Mouse (Mus musculus): ENCODE data around the gene Iars2. TPM values are rescaled to one million over a fixed set of nuclear protein-coding genes. Genes with fewer than 3 reads are reported as not detected.

The Iars2 gene
- polyA plus RNA-seq, 1 experiment from 2014 or later = 24.4 TPM

GRCm38 (mm10) chr1:185252351-185252750 is 76.8 kb downstream of the Iars2 start:
- no peak overlapping the region for H3K4me3 ChIP-seq (replicated peaks)
- no peak overlapping the region for H3K27ac ChIP-seq (replicated peaks)
- H3K9ac ChIP-seq = no peak overlapping the region
- 90% methylated on average over 3 of the region's 3 CpGs for WGBS
- peaks cover 65% of the 10 kb centered on the region for H3K36me3 ChIP-seq
- no peak overlapping the region for H3K4me2 ChIP-seq (replicated peaks)
- no peak for ATAC-seq (ENCODE audit: insufficient number of reproducible peaks, low FRiP score, low TSS enrichment, low read depth)
- H3K9me3 ChIP-seq (replicated peaks) = no peaks in the 10 kb centered on the region
- no peaks in the 10 kb centered on the region for H3K4me1 ChIP-seq
- no peaks in the 10 kb centered on the region for H3K27me3 ChIP-seq

DNA sequence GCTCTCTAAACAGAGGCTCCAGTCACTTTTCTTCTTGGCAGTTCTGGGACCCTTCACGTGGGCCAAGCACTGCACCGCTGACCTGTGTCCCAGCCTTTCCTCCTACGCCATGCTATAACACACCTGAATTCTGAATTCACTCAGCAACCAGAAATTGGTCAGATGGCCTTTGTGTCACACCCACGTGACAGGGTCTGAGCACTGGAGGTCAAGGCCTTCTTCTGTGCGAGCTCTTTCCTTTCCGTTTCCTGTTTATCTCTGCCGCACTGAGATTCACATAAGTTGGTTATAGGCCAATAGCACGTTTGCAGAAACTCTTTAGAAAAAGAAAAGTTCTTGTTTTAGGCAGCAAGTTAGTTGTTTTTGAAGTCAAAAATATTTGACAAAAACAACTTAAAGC is 80.5 kb downstream of the Iars2 start:
- ATAC-seq (ENCODE audit: insufficient number of reproducible peaks, low FRiP score, low TSS enrichment, low read depth) = no peak
- Histone ChIP-seq H3K27me3 (no peaks in the 10 kb centered on the region), H3K9me3 (replicated peaks) (no peaks in the 10 kb centered on the region), H3K27ac (replicated peaks) (no peak overlapping the region), H3K4me2 (replicated peaks) (no peak overlapping the region), H3K4me1 (no peaks in the 10 kb centered on the region), H3K4me3 (replicated peaks) (no peak overlapping the region), H3K9ac (no peak overlapping the region), H3K36me3 (peaks cover 76% of the 10 kb centered on the region)
- WGBS = 89% methylated on average over 8 of the region's 8 CpGs

- Histone ChIP-seq H3K9me3 (replicated peaks) (no peaks in the 10 kb centered on the region), H3K27ac (replicated peaks) (no peak overlapping the region), H3K4me1 (no peaks in the 10 kb centered on the region), H3K27me3 (no peaks in the 10 kb centered on the region), H3K36me3 (peaks cover 76% of the 10 kb centered on the region), H3K4me2 (replicated peaks) (no peak overlapping the region), H3K9ac (no peak overlapping the region), H3K4me3 (replicated peaks) (no peak overlapping the region)
- no peak for ATAC-seq (ENCODE audit: insufficient number of reproducible peaks, low FRiP score, low TSS enrichment, low read depth)
- WGBS = 86% methylated on average over 20 of the region's 20 CpGs
These were observed 81.6 kb downstream of the Iars2 start for GRCm38 (mm10) chr1:185247429-185248085.

GRCm38 (mm10) chr1:185245456-185245855 is 83.7 kb downstream of the Iars2 start:
- ATAC-seq (ENCODE audit: insufficient number of reproducible peaks, low FRiP score, low TSS enrichment, low read depth) = no peak
- Histone ChIP-seq H3K4me3 (replicated peaks) (no peak overlapping the region), H3K27ac (replicated peaks) (no peak overlapping the region), H3K9ac (no peak overlapping the region), H3K4me1 (no peaks in the 10 kb centered on the region), H3K9me3 (replicated peaks) (no peaks in the 10 kb centered on the region), H3K27me3 (no peaks in the 10 kb centered on the region), H3K36me3 (peaks cover 74% of the 10 kb centered on the region), H3K4me2 (replicated peaks) (no peak overlapping the region)
- WGBS = 72% methylated on average over 7 of the region's 7 CpGs

GRCm38 (mm10) chr1:185243013-185243412 is 86.2 kb downstream of the Iars2 start:
- 88% methylated on average over 8 of the region's 8 CpGs for WGBS
- H3K4me1 ChIP-seq = no peaks in the 10 kb centered on the region
- H3K36me3 ChIP-seq = peaks cover 67% of the 10 kb centered on the region
- no peak for ATAC-seq (ENCODE audit: insufficient number of reproducible peaks, low FRiP score, low TSS enrichment, low read depth)
- no peaks in the 10 kb centered on the region for H3K9me3 ChIP-seq (replicated peaks)
- H3K4me2 ChIP-seq (replicated peaks) = no peak overlapping the region
- no peak overlapping the region for H3K4me3 ChIP-seq (replicated peaks)
- no peak overlapping the region for H3K27ac ChIP-seq (replicated peaks)
- H3K27me3 ChIP-seq = no peaks in the 10 kb centered on the region
- no peak overlapping the region for H3K9ac ChIP-seq

- Histone ChIP-seq H3K27ac (replicated peaks) (no peak overlapping the region), H3K27me3 (no peaks in the 10 kb centered on the region), H3K36me3 (peaks cover 51% of the 10 kb centered on the region), H3K9ac (no peak overlapping the region), H3K4me2 (replicated peaks) (no peak overlapping the region), H3K4me1 (no peaks in the 10 kb centered on the region), H3K4me3 (replicated peaks) (no peak overlapping the region), H3K9me3 (replicated peaks) (no peaks in the 10 kb centered on the region)
- 79% methylated on average over 4 of the region's 4 CpGs for WGBS
- no peak for ATAC-seq (ENCODE audit: insufficient number of reproducible peaks, low FRiP score, low TSS enrichment, low read depth)
These were observed 92.7 kb downstream of the Iars2 start for GRCm38 (mm10) chr1:185236530-185236929.

- H3K9me3 ChIP-seq (replicated peaks) = no peaks in the 10 kb centered on the region
- ATAC-seq (ENCODE audit: insufficient number of reproducible peaks, low FRiP score, low TSS enrichment, low read depth) = no peak
- WGBS = 95% methylated on average over 5 of the region's 5 CpGs
- no peak overlapping the region for H3K4me2 ChIP-seq (replicated peaks)
- no peak overlapping the region for H3K4me3 ChIP-seq (replicated peaks)
- peaks cover 44% of the 10 kb centered on the region for H3K36me3 ChIP-seq
- H3K27me3 ChIP-seq = no peaks in the 10 kb centered on the region
- H3K4me1 ChIP-seq = no peaks in the 10 kb centered on the region
- no peak overlapping the region for H3K9ac ChIP-seq
- no peak overlapping the region for H3K27ac ChIP-seq (replicated peaks)
These were observed 93.4 kb downstream of the Iars2 start for GRCm38 (mm10) chr1:185235837-185236236.

MicroRNAs encoded within 50 kb of the gene (microRNA counts, 519-probe panel; counts per million panel counts)
- 2,201 counts per million, percentile 49 among the panel's probes with 10 or more counts for microRNA mmu-miR-194
- microRNA mmu-miR-664 = 1,616 counts per million, percentile 16 among the panel's probes with 10 or more counts

Small RNAs within 50 kb of the gene (microRNA-seq; reads per million reads assigned to microRNA genes)
- gene Mir194-1 (ENCODE audit: borderline number of aligned reads) (3.1 reads per million, percentile 14 among the genes with 10 or more reads in this experiment), gene Mir215 (ENCODE audit: borderline number of aligned reads) (21.4 reads per million, percentile 38 among the genes with 10 or more reads in this experiment), gene Mir664 (ENCODE audit: borderline number of aligned reads) (10.0 reads per million, percentile 29 among the genes with 10 or more reads in this experiment)

Other genes starting within 250 kb of the Iars2 start
- gene Rab3gap2, start 125.3 kb downstream of the Iars2 start, polyA plus RNA-seq (2015; fragmentation: Nextera tagmentation; extraction: Ambion mirVana) = 22.0 and 22.9 TPM in 2 replicates
- gene Bpnt1, start 2.8 kb upstream of the Iars2 start, polyA plus RNA-seq (2015; fragmentation: Nextera tagmentation; extraction: Ambion mirVana) = 25.1 and 31.6 TPM in 2 replicates
- 144 and 145 TPM in 2 replicates for gene Eprs, start 33.6 kb upstream of the Iars2 start, polyA plus RNA-seq (2015; fragmentation: Nextera tagmentation; extraction: Ambion mirVana)
- 0.17 and 0.29 TPM in 2 replicates for gene Slc30a10, start 125.5 kb upstream of the Iars2 start, polyA plus RNA-seq (2015; fragmentation: Nextera tagmentation; extraction: Ambion mirVana)

Data from embryonic facial prominence, embryonic 15.5 days (tissue).